Mouse (Mus musculus) ovary, postnatal 36 days (tissue): ENCODE results near the gene Tns3.
"Not testable (repeated sequence)": the region's sequence is repeated elsewhere in the genome, so short reads cannot be mapped to it uniquely, and the experiment has no call there.

Experiments used
- DNase-seq: peaks from one replicate; pipeline ENCODE4 v3.0.0; 2022; ENCODE audit warnings: low spot score, mixed read lengths

The Tns3 gene

GRCm38 (mm10) chr11:8622668-8623067, 41.7 kb downstream of the Tns3 start:
- DNase-seq = no peak

- DNase-seq = not testable (repeated sequence)
Observed at GRCm38 (mm10) chr11:8619111-8619510, 45.2 kb downstream of the Tns3 start.

GRCm38 (mm10) chr11:8618301-8618700, 46.0 kb downstream of the Tns3 start:
- DNase-seq = no peak

- no peak for DNase-seq
Observed at GRCm38 (mm10) chr11:8615436-8615835, 48.9 kb downstream of the Tns3 start.

GRCm38 (mm10) chr11:8610456-8610855, 53.9 kb downstream of the Tns3 start:
- DNase-seq = no peak

- DNase-seq = no peak
Observed at GRCm38 (mm10) chr11:8609873-8610272, 54.5 kb downstream of the Tns3 start.

- DNase-seq = no peak
Observed at GRCm38 (mm10) chr11:8607123-8607522, 57.2 kb downstream of the Tns3 start.

GRCm38 (mm10) chr11:8604789-8605569, 59.4 kb downstream of the Tns3 start:
- no peak for DNase-seq

- DNase-seq = no peak
Observed at GRCm38 (mm10) chr11:8602606-8603005, 61.7 kb downstream of the Tns3 start.

GRCm38 (mm10) chr11:8601411-8601821, 62.9 kb downstream of the Tns3 start:
- no peak for DNase-seq

GRCm38 (mm10) chr11:8595642-8596041, 68.7 kb downstream of the Tns3 start:
- no peak for DNase-seq

GRCm38 (mm10) chr11:8593172-8593571, 71.2 kb downstream of the Tns3 start:
- no peak for DNase-seq

GRCm38 (mm10) chr11:8591271-8591670, 73.1 kb downstream of the Tns3 start:
- DNase-seq = no peak

GRCm38 (mm10) chr11:8589226-8589905, 75.0 kb downstream of the Tns3 start:
- DNase-seq = no peak

- DNase-seq = no peak
Observed at GRCm38 (mm10) chr11:8587941-8588340, 76.4 kb downstream of the Tns3 start.

GRCm38 (mm10) chr11:8586996-8587644, 77.2 kb downstream of the Tns3 start:
- no peak for DNase-seq

GRCm38 (mm10) chr11:8586374-8586773, 78.0 kb downstream of the Tns3 start:
- DNase-seq = no peak

GRCm38 (mm10) chr11:8585686-8586085, 78.6 kb downstream of the Tns3 start:
- no peak for DNase-seq

- no peak for DNase-seq
Observed at GRCm38 (mm10) chr11:8584925-8585324, 79.4 kb downstream of the Tns3 start.

GRCm38 (mm10) chr11:8584307-8584706, 80.0 kb downstream of the Tns3 start:
- DNase-seq = no peak

GRCm38 (mm10) chr11:8583137-8583536, 81.2 kb downstream of the Tns3 start:
- DNase-seq = no peak

GRCm38 (mm10) chr11:8582101-8582920, 82.0 kb downstream of the Tns3 start:
- DNase-seq = no peak
